Mouse (Mus musculus): ENCODE data around the gene Dmrt3.

Dmrt3 gene

GRCm38 (mm10) chr19:25610015-25610410 is at the start of gene Dmrt3:
Gene Dmrt3, plus strand, starts transcription at chr19:25610301.
- DNase-seq (ENCODE audit: low spot score in 2 of 2), result no peak

DNA sequence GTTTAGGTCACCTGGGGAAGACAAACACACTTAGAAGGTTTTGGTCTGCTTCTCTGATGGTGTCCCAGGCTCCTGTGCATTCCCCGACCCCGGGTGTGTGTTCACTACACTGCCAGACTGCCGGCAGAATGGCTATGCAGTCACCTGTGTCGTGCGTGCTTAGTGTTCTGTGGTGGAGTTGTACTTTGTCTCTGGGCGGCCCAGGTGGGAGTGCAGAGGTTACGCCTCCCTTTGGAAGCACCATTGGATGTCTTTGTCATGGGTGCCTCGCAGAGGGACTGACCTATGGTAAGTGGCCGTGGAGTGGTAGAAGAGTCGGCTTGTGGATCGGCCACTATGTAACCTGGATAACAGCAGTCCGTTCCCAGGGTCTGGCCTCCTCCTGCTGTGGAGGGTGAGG is 45.7 kb upstream of the Dmrt3 start:
- no peak for DNase-seq (ENCODE audit: low spot score in 2 of 2)

DNA sequence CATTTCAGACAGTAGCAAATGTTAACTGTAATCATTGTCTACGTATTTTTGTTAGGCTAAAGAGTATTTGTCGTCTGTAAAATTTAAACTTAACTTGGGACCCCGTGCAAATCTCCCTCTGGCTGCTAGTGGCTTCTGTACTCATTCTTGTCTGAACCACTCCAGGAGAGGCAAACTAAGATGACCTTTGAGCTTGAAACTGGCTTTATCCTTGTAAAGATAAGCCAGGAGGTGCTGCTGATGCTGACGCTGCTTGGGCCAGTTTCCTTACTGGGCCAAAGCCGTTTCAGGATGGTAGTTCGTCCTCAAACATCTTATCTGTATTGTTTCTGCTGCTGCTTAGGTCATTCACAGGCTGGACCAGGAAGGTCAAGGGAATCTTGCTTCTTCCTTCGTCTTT is 40.3 kb upstream of the Dmrt3 start:
- no peak for DNase-seq (ENCODE audit: low spot score in 2 of 2)

DNA sequence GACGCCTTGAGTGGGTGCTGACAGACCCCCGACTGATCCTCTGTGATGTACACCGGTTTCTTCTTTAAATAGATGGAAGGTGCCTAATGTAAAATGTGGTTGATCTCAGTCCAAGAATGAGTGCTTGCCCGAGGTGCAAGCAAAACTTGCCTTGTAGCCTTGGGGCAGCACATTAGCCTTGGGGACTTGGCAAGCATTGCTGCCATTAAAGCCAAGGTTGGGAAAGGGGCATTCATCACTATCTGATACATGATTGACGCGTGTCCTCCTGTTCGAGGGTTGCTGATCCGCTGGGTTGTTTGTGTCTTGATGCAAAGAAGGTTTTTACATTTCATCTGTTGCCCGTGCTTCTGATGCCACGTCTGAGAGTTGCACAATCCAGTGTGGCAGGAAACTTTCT is 35.7 kb upstream of the Dmrt3 start:
- DNase-seq (ENCODE audit: low spot score in 2 of 2), result no peak

GRCm38 (mm10) chr19:25574981-25575814 is 34.9 kb upstream of the Dmrt3 start:
- DNase-seq (ENCODE audit: low spot score in 2 of 2), result no peak

- no peak for DNase-seq (ENCODE audit: low spot score in 2 of 2)
Observed at GRCm38 (mm10) chr19:25578358-25578757, 31.7 kb upstream of the Dmrt3 start.

DNA sequence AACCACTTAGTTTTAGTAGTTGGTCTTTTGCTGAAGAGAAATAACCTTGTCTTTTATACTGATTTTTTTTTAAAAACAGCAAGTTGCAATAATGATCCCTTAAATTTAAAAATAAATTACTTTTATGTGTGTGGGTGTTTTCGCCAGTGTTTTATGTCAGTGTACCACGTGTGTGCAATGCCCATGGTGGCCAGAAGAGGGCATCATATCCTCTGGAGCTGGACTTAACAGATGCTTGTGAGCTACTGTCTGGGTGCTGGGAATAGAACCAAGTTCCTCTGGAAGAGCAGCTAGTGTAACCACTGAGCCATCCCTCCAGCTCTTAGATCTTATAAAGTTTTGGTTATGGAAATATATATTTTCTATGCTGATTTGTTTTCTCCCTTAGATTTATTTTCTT is 30.7 kb upstream of the Dmrt3 start:
- DNase-seq (ENCODE audit: low spot score in 2 of 2), result no peak

GRCm38 (mm10) chr19:25597717-25598232 is 12.3 kb upstream of the Dmrt3 start:
- no peak for DNase-seq (ENCODE audit: low spot score in 2 of 2)

- no peak for DNase-seq (ENCODE audit: low spot score in 2 of 2)
Observed at GRCm38 (mm10) chr19:25598626-25599025, 11.5 kb upstream of the Dmrt3 start.

GRCm38 (mm10) chr19:25601966-25602365 is 8.1 kb upstream of the Dmrt3 start:
- DNase-seq (ENCODE audit: low spot score in 2 of 2), result no peak

DNA sequence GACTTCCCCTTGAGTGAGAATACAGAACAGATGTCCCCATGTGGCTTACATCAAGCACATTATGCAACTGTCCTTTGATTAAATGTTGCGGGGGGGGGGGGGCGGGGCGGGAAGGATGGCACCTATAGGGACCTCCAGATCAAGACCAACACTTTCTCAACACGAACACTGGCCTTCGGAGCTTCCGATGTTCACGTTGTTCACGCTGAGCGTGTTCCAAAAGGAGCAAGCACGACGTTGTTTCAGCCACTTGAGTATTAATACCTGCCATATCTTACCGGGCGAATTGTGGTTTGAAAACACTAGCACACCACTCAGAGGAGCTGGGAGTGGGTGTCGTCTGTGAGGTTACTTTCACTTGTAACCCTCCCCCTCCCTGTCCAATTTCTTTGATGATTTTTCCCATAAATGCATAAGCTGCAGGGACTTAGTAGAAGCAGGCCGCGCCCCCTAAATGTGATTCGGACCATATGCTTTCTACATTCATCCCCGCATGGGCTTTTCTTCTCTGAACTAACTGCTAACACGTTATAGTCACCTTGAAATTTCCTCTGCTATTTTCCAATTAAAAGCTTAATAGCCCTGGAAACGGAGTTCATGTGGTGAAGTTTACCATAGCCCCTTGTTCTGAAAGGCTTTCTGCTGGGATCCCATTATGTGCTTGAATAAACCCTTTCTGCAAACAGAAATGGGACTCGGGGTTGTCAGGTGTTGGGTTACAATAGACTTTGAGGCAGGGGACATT is 2.5 kb upstream of the Dmrt3 start:
- no peak for DNase-seq (ENCODE audit: low spot score in 2 of 2)

GRCm38 (mm10) chr19:25608206-25608580 is 1.9 kb upstream of the Dmrt3 start:
- DNase-seq (ENCODE audit: low spot score in 2 of 2), result no peak

GRCm38 (mm10) chr19:25608961-25609850 is 895 bp upstream of the Dmrt3 start:
- no peak for DNase-seq (ENCODE audit: low spot score in 2 of 2)

DNA sequence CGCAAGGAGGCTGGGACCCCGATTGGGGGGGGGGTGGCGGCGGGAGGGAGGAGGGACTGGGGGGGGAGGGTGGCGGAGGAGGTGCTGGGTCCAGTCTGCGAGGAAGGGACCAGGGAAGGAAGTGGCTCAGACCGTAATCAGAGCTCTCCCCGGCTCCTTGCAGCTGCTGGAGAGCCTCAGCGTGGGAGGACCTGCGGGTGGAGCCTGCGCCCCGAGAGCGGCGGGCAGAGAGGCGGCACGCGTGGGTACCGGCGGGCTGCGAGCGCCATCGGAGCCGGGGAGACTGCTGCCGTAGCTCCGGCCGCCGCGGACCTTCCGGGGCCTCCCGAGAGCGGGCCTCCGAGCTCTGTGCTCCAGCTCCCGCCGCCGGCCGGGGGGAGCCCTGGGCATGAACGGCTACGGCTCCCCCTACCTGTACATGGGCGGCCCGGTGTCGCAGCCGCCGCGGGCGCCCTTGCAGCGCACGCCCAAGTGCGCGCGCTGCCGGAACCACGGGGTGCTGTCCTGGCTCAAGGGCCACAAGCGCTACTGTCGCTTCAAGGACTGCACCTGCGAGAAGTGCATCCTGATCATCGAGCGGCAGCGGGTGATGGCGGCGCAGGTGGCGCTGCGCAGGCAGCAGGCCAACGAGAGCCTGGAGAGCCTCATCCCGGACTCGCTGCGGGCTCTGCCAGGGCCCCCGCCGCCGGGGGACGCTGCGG is 460 bp downstream of the Dmrt3 start:
- no peak for DNase-seq (ENCODE audit: low spot score in 2 of 2)

- no peak for DNase-seq (ENCODE audit: low spot score in 2 of 2)
Observed at GRCm38 (mm10) chr19:25611116-25611515, 1.0 kb downstream of the Dmrt3 start.

GRCm38 (mm10) chr19:25611876-25612805 is 2.0 kb downstream of the Dmrt3 start:
- DNase-seq (ENCODE audit: low spot score in 2 of 2), result no peak

- no peak for DNase-seq (ENCODE audit: low spot score in 2 of 2)
Observed at GRCm38 (mm10) chr19:25612806-25613295, 2.8 kb downstream of the Dmrt3 start.

DNA sequence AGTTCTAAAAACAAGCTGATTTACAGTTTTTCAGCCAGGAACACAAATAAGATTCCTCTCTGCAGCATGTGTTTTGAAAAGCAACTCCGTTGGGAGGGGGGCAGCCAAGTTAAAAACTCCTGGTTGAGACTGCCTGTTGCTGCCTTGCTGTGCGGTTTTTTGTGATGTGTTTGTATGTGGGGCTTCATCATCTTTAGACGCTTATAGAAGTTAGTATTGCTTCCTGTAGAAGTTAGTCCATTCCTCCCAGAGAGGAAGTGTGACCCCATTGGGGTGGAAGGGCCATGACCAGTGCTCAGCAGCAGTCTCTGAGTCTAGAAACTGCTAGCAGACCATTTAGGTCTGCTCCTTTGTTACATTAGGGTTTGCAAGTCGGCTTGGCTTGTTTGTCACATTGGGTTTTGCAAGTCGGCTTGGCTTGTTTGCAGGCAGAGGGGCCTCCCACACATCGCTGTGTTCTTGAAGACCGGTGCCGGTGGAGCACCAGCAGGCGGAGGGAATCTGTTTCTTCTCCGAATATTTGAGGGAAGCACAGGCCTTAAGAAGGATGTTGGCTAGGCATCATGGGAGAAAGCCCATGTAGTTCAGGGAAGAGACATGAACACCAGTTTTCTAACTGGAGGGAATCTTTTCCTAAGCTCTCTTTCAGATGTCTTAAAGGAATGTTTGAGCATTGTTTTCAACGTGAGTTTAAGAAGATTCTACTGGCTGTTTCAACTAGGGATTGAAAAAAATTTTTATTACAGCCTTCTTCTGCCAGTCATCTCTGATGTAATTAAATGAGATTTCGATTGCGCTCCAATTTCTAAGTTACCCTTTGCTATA is 3.6 kb downstream of the Dmrt3 start:
- no peak for DNase-seq (ENCODE audit: low spot score in 2 of 2)

- no peak for DNase-seq (ENCODE audit: low spot score in 2 of 2)
Observed at GRCm38 (mm10) chr19:25615889-25616288, 5.8 kb downstream of the Dmrt3 start.

Data from thymus, postnatal 10 days (tissue).